21 mouse cellular contexts compared by ENCODE assay signal in genomic region chr6:87728102-87728501, GRCm38 (mm10). TPM values are rescaled to one million over a fixed set of nuclear protein-coding genes. Genes with fewer than 3 reads are reported as not detected.
"Had no signal": no experiment of that assay in that cellular context is flagged by ENCODE, and none has a peak within 500 bp of the region (broad histone marks: within the 10 kb centered on the region; RNA-seq: fewer than 3 reads in every experiment).

No protein-coding gene starts in this region.

- H3K9ac ChIP-seq: intestine, embryonic 15.5 days; kidney, embryonic 15.5 days; limb, embryonic 12.5 days; limb, embryonic 15.5 days; liver, embryonic 14.5 days; lung, embryonic 15.5 days; midbrain, embryonic 13.5 days had no signal

- H3K27ac ChIP-seq: intestine, embryonic 15.5 days; kidney, embryonic 15.5 days; limb, embryonic 12.5 days; limb, embryonic 15.5 days; liver, embryonic 14.5 days; lung, embryonic 15.5 days; midbrain, embryonic 10.5 days; midbrain, embryonic 13.5 days; stomach, postnatal 0 days had no signal

- H3K4me2 ChIP-seq: intestine, embryonic 15.5 days; kidney, embryonic 15.5 days; limb, embryonic 12.5 days; limb, embryonic 15.5 days; lung, embryonic 15.5 days; midbrain, embryonic 13.5 days had no signal

- ATAC-seq: intestine, embryonic 15.5 days; midbrain, embryonic 13.5 days had no signal

- H3K36me3 ChIP-seq: intestine, embryonic 15.5 days; kidney, embryonic 15.5 days; limb, embryonic 12.5 days; limb, embryonic 15.5 days; lung, embryonic 15.5 days; midbrain, embryonic 10.5 days; midbrain, embryonic 13.5 days had no signal

- H3K9me3 ChIP-seq: intestine, embryonic 15.5 days; kidney, embryonic 15.5 days; limb, embryonic 12.5 days; limb, embryonic 15.5 days; lung, embryonic 15.5 days; midbrain, embryonic 10.5 days; midbrain, embryonic 13.5 days had no signal

- DNase-seq: kidney, adult 11 months; kidney, adult 8-10 months; kidney, postnatal 10 days; kidney, postnatal 36 days; left cerebral cortex, postnatal 4 days; lung, adult 18-20 months; lung, postnatal 10 days; lung, postnatal 36 days; right cerebral cortex, postnatal 14 days; right cerebral cortex, postnatal 4 days; thymus, postnatal 25 days had no signal

- H3K4me3 ChIP-seq: intestine, embryonic 15.5 days; kidney, embryonic 15.5 days; limb, embryonic 12.5 days; limb, embryonic 15.5 days; lung, embryonic 15.5 days; midbrain, embryonic 10.5 days; midbrain, embryonic 13.5 days had no signal

RNA-seq across cellular contexts. Expression of gene Gp9, which starts 49.8 kb away (rescaled TPM):
- total RNA-seq: left cerebral cortex, postnatal 4 days; midbrain, postnatal 0 days had no signal
- polyA plus RNA-seq: midbrain, postnatal 0 days had no signal
